Mouse (Mus musculus): Measurements from ENCODE around the gene Rab36. TPM values are rescaled to one million over a fixed set of nuclear protein-coding genes. Genes with fewer than 3 reads are reported as not detected.

The Rab36 gene
- polyA plus RNA-seq, 1 experiment from 2014 or later, result 10.6 TPM

Other genes with a start within 250 kb of the Rab36 start
- 26.6 and 33.9 TPM in 2 replicates for gene Gnaz, start 69.9 kb upstream of the Rab36 start, polyA plus RNA-seq (2016; fragmentation: Nextera tagmentation; extraction: Ambion mirVana)
- gene Rsph14, start 4.5 kb upstream of the Rab36 start, polyA plus RNA-seq (2016; fragmentation: Nextera tagmentation; extraction: Ambion mirVana), result not detected in 2 replicates
- gene Bcr, start 23.5 kb downstream of the Rab36 start, polyA plus RNA-seq (2016; fragmentation: Nextera tagmentation; extraction: Ambion mirVana), result 11.5 and 13.6 TPM in 2 replicates
- gene Specc1l, start 175.0 kb downstream of the Rab36 start, polyA plus RNA-seq (2016; fragmentation: Nextera tagmentation; extraction: Ambion mirVana), result 40.0 and 43.2 TPM in 2 replicates